In the genomic region with DNA sequence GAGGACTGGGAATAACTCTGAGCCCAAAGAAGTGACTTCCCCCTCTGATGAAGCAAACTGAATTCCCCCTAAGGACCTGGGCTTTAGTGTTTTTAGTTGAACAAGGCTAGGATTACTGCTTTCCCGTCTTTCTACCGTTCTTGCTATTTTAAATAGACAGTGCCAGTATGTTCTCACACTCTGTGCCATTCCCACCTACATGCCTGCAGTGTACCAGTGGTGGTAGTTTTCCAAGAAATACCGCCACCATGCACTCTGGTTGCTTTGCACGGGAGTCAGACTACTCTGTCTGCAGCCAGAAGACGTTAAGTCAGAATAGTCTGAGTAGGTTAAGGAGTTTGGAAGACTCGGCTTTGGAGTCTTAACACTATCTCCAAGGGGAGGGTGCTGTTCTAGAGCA, we compare ENCODE assay signal across 22 mouse cellular contexts. TPM values are rescaled to one million over a fixed set of nuclear protein-coding genes. Genes with fewer than 3 reads are reported as not detected.
DNase-seq lines count a peak whose midpoint lies in the region; ATAC-seq and TF ChIP-seq lines count a peak whose summit lies in the region.
"Had no signal": no experiment of that assay in that cellular context is flagged by ENCODE, and none has a peak within 500 bp of the region (broad histone marks: within the 10 kb centered on the region; RNA-seq: fewer than 3 reads in every experiment).

No protein-coding gene starts in this region.

- H3K4me3 ChIP-seq in left cerebral cortex, adult 2 months = no peak overlapping the region
- no peak overlapping the region for H3K4me3 ChIP-seq in small intestine, adult 2 months (ENCODE audit: low read depth, low read length)
- H3K4me3 ChIP-seq: forebrain, embryonic 10.5 days; heart, embryonic 12.5 days had no signal

- peaks cover 4% of the 10 kb centered on the region; the same call in 1 of the 2 replicates for H3K36me3 ChIP-seq in small intestine, adult 2 months (ENCODE audit: control insufficient read depth, insufficient read depth, low read length)
- H3K36me3 ChIP-seq: forebrain, embryonic 10.5 days had no signal

- DNase-seq in layer of hippocampus, adult 11-12 months (ENCODE audit: low spot score) = peak; percentile 53
- no peak for DNase-seq in layer of hippocampus, postnatal 25 days (ENCODE audit: extremely low spot score in 1 of 2, low spot score in 1 of 2)
- DNase-seq in right cerebral cortex, adult 2 months (ENCODE audit: low spot score in 2 of 2) = peak; percentile 63 to 65
- DNase-seq in right cerebral cortex, postnatal 10 days (ENCODE audit: low spot score in 2 of 2) = no peak
- peak; percentile 27 to 50 for DNase-seq in left cerebral cortex, adult 2 months (ENCODE audit: extremely low spot score in 1 of 2, low spot score in 2 of 2)
- DNase-seq in liver = no peak
- DNase-seq: adrenal gland, adult 2 months; cerebellum, adult 11-12 months; cerebellum, postnatal 10 days; gastrocnemius, postnatal 14 days; heart, adult 11 months; heart, postnatal 10 days; kidney, postnatal 4 days; lung, adult 18-20 months; lung, postnatal 10 days had no signal

- no peak for TF ChIP-seq POLR2A in small intestine, adult 2 months (IDR thresholded peaks at IDR 0.05; ENCODE audit: low read depth, low read length)

- no peak for ATAC-seq in megakaryocyte progenitor cell, adult 5-6 weeks (replicated peaks; ENCODE audit: poor library complexity)
- ATAC-seq: forebrain, embryonic 16.5 days; intestine, postnatal 0 days had no signal

- no peaks in the 10 kb centered on the region for H3K27me3 ChIP-seq in small intestine, adult 2 months (ENCODE audit: control insufficient read depth, insufficient read depth, low read length)
- H3K27me3 ChIP-seq: heart, embryonic 12.5 days had no signal

- TF ChIP-seq CTCF in left cerebral cortex, adult 2 months (IDR thresholded peaks at IDR 0.05) = no peak
- TF ChIP-seq CTCF in small intestine, adult 2 months (IDR thresholded peaks at IDR 0.05; ENCODE audit: extremely low read depth, insufficient read length, insufficient replicate concordance, low read depth, low read length) = no peak

- 68% methylated on average over 6 of the region's 6 CpGs for WGBS in small intestine, adult 2 months

- intact Hi-C loops in left cerebral cortex, adult 2 months (cut with DNase I) = no loop called here

- peak overlapping the region; percentile 59 for H3K27ac ChIP-seq in left cerebral cortex, adult 2 months
- peak overlapping the region; percentile 3; the same call in 1 of the 2 replicates for H3K27ac ChIP-seq in small intestine, adult 2 months (ENCODE audit: insufficient read depth, low read depth, low read length)
- H3K27ac ChIP-seq: forebrain, embryonic 10.5 days; stomach, postnatal 0 days had no signal

- peaks cover 6% of the 10 kb centered on the region; the same call in 1 of the 2 replicates for H3K4me1 ChIP-seq in small intestine, adult 2 months (ENCODE audit: control insufficient read depth, insufficient read depth, insufficient read length, low read length)
- H3K4me1 ChIP-seq: forebrain, embryonic 10.5 days; heart, embryonic 12.5 days had no signal

RNA-seq across cellular contexts. Expression of gene Mmd, which starts 34.3 kb away (rescaled TPM):
- 100 to 1,000 TPM; 342 to 379 TPM for total RNA-seq in layer of hippocampus, postnatal 25 days (2021)
- total RNA-seq in left cerebral cortex, adult 2 months (2021) = 100 to 1,000 TPM; 222 to 227 TPM
- 10.3 and 21.2 TPM in 2 replicates for polyA plus RNA-seq in small intestine, adult 2 months (2012; rRNA removed)
- total RNA-seq in megakaryocyte progenitor cell, adult 5-6 weeks (2015) = 19.0 and 20.5 TPM in 2 replicates
- 16.0 and 17.7 TPM in 2 replicates for total RNA-seq in megakaryocyte progenitor cell, adult 5-6 weeks (2017)

Comparison
In these comparisons a context has a peak if more than half of its experiments do, and no peak if none do; other contexts are left out.
1. DNase-seq: peak in layer of hippocampus, adult 11-12 months (single experiment), right cerebral cortex, adult 2 months (2 of 2) and left cerebral cortex, adult 2 months (2 of 2); none in layer of hippocampus, postnatal 25 days (0 of 2), right cerebral cortex, postnatal 10 days (0 of 2) and liver (single experiment).
2. RNA of gene Mmd, which starts 34.3 kb away (total RNA-seq): 342 to 379 TPM in layer of hippocampus, postnatal 25 days and 222 to 227 TPM in left cerebral cortex, adult 2 months; 16.0 to 20.5 TPM in megakaryocyte progenitor cell, adult 5-6 weeks; every median in the first group is over 10 times any median in the second.